Mouse (Mus musculus): Measurements from ENCODE around the gene Wdr90.

- TF ChIP-seq POLR2A (IDR thresholded peaks at IDR 0.05; ENCODE audit: low read depth, low read length) (no peak), CTCF (IDR thresholded peaks at IDR 0.05; ENCODE audit: extremely low read depth, insufficient read depth, insufficient read length, insufficient replicate concordance) (no peak)
Observed at GRCm38 (mm10) chr17:25818851-25819780, 42.2 kb downstream of the Wdr90 start.
